Mouse (Mus musculus) limb, embryonic 14.5 days (tissue): ENCODE measurements around the gene Hagh. TPM values are rescaled to one million over a fixed set of nuclear protein-coding genes. Genes with fewer than 3 reads are reported as not detected.

Experiments
- ATAC-seq: fragments of 200-750 bp; cut with Nextera tagmentation; 2 replicates; pipeline ENCODE4 v1.8.0; 2017; ENCODE audit warnings: low read depth, moderate number of reproducible peaks, moderate TSS enrichment; ENCODE audit not compliant: low FRiP score
- DNase-seq: peaks from one replicate; pipeline ENCODE4 v3.0.0-alpha.2; 2015; ENCODE audit warnings: low spot score
- H3K27ac ChIP-seq: fragments of 300-500 bp; sonication (generic); replicated peaks from 2 replicates; pipeline ENCODE4 v1.5.1; 2014; ENCODE audit warnings: low read depth, mild to moderate bottlenecking, low read length, moderate library complexity, mixed read lengths
- H3K27me3 ChIP-seq: fragments of 300-500 bp; sonication (generic); 2 replicates; pipeline ENCODE4 v1.6.1; 2014; ENCODE audit warnings: low read length, mixed read lengths; ENCODE audit not compliant: control insufficient read depth, insufficient read depth
- H3K36me3 ChIP-seq: fragments of 300-500 bp; sonication (generic); 2 replicates; pipeline ENCODE4 v1.6.1; 2014; ENCODE audit warnings: mild to moderate bottlenecking, low read length, moderate library complexity, mixed read lengths; ENCODE audit not compliant: control insufficient read depth, insufficient read depth
- H3K4me1 ChIP-seq: fragments of 300-500 bp; sonication (generic); 2 replicates; pipeline ENCODE4 v1.6.1; 2014; ENCODE audit warnings: antibody characterized with exemption, low read length, mixed read lengths; ENCODE audit not compliant: control insufficient read depth, insufficient read depth
- H3K4me2 ChIP-seq: fragments of 300-500 bp; sonication (generic); replicated peaks from 2 replicates; pipeline ENCODE4 v1.6.1; 2014; ENCODE audit warnings: low read depth, mild to moderate bottlenecking, low read length, moderate library complexity; ENCODE audit not compliant: severe bottlenecking
- H3K4me3 ChIP-seq: fragments of 300-500 bp; sonication (generic); replicated peaks from 2 replicates; pipeline ENCODE4 v1.5.1; 2014; ENCODE audit warnings: low read length
- H3K9ac ChIP-seq: fragments of 300-500 bp; sonication (generic); 2 replicates; pipeline ENCODE4 v1.6.1; 2014; ENCODE audit warnings: mild to moderate bottlenecking, low read depth, low read length, moderate library complexity; ENCODE audit not compliant: severe bottlenecking
- H3K9me3 ChIP-seq: fragments of 300-500 bp; sonication (generic); 2 replicates; pipeline ENCODE4 v1.6.1; 2016; ENCODE audit warnings: low read length; ENCODE audit not compliant: control insufficient read depth
- POLR2A ChIP-seq: fragments of 200-500 bp; IDR thresholded peaks from 2 replicates; pipeline ENCODE4 v1.8.0; 2012; ENCODE audit warnings: inconsistent platforms, mild to moderate bottlenecking, moderate library complexity, borderline replicate concordance; ENCODE audit not compliant: insufficient read depth, insufficient read length; ENCODE audit errors: extremely low read depth
- WGBS: fragments of 180-500 bp; shearing (Covaris S2); extraction: QIAGEN DNeasy Blood & Tissue Kit; methylation state at CpG from one replicate; pipeline ENCODE4 v1.1.7; 2014; 5-methylcytosine and 5-hydroxymethylcytosine counted together
- polyA plus RNA-seq, 2 experiments: library from polyadenylated mRNA; depleted of rRNA in 1 of 2; stranded (reverse) in 1 of 2; unstranded in 1 of 2; fragments of >200 nt; fragmentation: Nextera tagmentation in 1 of 2; extraction: Ambion mirVana in 1 of 2; gene quantifications; 2 replicates each; pipeline versions ENCODE4 v1.2.1 to v1.2.3; 2012 to 2014

Hagh gene
- polyA plus RNA-seq, 2 experiments = 25.7 to 35.4 TPM

GRCm38 (mm10) chr17:24841133-24841532 lies 1.2 kb downstream of the Hagh start:
- Histone ChIP-seq H3K9ac (no peak overlapping the region), H3K27me3 (no peaks in the 10 kb centered on the region), H3K36me3 (no peaks in the 10 kb centered on the region), H3K4me3 (no peak overlapping the region), H3K4me1 (no peaks in the 10 kb centered on the region), H3K4me2 (no peak overlapping the region), H3K9me3 (no peaks in the 10 kb centered on the region), H3K27ac (no peak overlapping the region)
- no peak for DNase-seq
- TF ChIP-seq POLR2A = no peak
- 50% methylated on average over 4 of the region's 4 CpGs for WGBS
- no peak for ATAC-seq

GRCm38 (mm10) chr17:24842631-24843030 lies 2.7 kb downstream of the Hagh start:
- H3K4me2 ChIP-seq = no peak overlapping the region
- no peak for DNase-seq
- 48% methylated on average over 2 of the region's 2 CpGs for WGBS

GRCm38 (mm10) chr17:24844525-24844924 lies 4.6 kb downstream of the Hagh start:
- Histone ChIP-seq H3K4me1 (peaks cover 4% of the 10 kb centered on the region; the same call in 1 of the 2 replicates), H3K4me2 (no peak overlapping the region), H3K27ac (no peak overlapping the region), H3K4me3 (no peak overlapping the region), H3K36me3 (no peaks in the 10 kb centered on the region), H3K9me3 (no peaks in the 10 kb centered on the region), H3K9ac (no peak overlapping the region), H3K27me3 (no peaks in the 10 kb centered on the region)
- no peak for ATAC-seq
- no peak for TF ChIP-seq POLR2A
- 27% methylated on average over 9 of the region's 9 CpGs for WGBS
- no peak for DNase-seq

More at GRCm38 (mm10) chr17:24842631-24843030, 2.7 kb downstream of the Hagh start:
- H3K27ac ChIP-seq = no peak overlapping the region
- no peaks in the 10 kb centered on the region for H3K36me3 ChIP-seq
- H3K4me1 ChIP-seq = no peaks in the 10 kb centered on the region
- no peaks in the 10 kb centered on the region for H3K27me3 ChIP-seq
- no peak overlapping the region for H3K9ac ChIP-seq
- ATAC-seq = no peak
- no peaks in the 10 kb centered on the region for H3K9me3 ChIP-seq
- H3K4me3 ChIP-seq = no peak overlapping the region
- no peak for TF ChIP-seq POLR2A

DNA sequence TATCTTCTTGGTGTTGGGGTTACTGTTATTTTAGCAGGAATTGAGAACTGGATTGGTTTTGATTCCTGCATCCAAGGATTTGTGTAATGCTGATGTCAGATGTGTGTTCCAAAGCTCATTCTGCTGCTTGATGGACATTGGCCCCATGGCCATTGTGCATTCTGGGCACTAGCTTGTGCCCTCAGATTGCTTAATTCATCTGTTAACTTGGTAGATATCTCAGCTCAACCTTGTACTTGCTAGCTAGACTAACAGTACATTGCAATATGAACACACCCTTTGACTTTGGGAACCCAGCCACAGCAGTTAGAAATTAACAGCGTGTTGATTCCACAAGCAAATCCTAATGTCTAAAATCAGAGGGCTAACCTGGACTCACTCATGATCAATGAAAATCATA lies 7.4 kb downstream of the Hagh start:
- Histone ChIP-seq H3K4me3 (no peak overlapping the region), H3K4me1 (peaks cover 11% of the 10 kb centered on the region), H3K27me3 (no peaks in the 10 kb centered on the region), H3K27ac (no peak overlapping the region), H3K36me3 (no peaks in the 10 kb centered on the region), H3K9me3 (no peaks in the 10 kb centered on the region), H3K9ac (no peak overlapping the region), H3K4me2 (no peak overlapping the region)
- 88% methylated on average over 1 of the region's 1 CpGs for WGBS
- TF ChIP-seq POLR2A = no peak
- no peak for DNase-seq
- no peak for ATAC-seq

DNA sequence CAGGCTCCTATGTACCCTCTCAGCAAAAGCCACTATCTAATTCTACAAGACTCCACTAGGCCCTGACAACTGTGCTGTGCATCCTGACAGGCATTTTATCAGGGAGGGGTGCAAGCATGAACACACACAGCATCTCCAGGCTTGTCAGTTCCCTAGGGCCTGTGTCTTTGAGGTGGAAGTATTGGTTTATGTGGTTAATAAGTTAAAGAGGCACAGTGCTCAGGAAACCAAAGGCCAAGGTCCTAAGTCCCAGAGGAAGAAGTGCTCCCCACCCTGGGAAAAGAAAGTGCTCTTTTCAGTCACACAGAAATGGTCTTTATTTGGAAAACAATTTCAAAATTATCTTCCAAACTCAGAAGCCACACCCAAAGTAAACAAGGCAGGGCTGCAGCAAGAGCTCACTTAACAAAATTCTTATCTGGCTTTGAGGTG lies 8.7 kb downstream of the Hagh start:
- ATAC-seq (no peak), DNase-seq (no peak)
- no peak overlapping the region for H3K9ac ChIP-seq
- H3K4me1 ChIP-seq = peaks cover 11% of the 10 kb centered on the region
- H3K9me3 ChIP-seq = no peaks in the 10 kb centered on the region
- peak overlapping the region; percentile 66; the same call in 1 of the 2 replicates for H3K4me3 ChIP-seq
- TF ChIP-seq POLR2A = no peak
- H3K27ac ChIP-seq = no peak overlapping the region
- H3K36me3 ChIP-seq = peaks cover 9% of the 10 kb centered on the region
- no peaks in the 10 kb centered on the region for H3K27me3 ChIP-seq
- H3K4me2 ChIP-seq = peak overlapping the region; percentile 95; the same call in 1 of the 2 replicates

- H3K9me3 ChIP-seq = no peaks in the 10 kb centered on the region
- TF ChIP-seq POLR2A = 0 out of 2 replicates have a peak, but pooled peaks have one; percentile 19
- H3K27me3 ChIP-seq = no peaks in the 10 kb centered on the region
- peak overlapping the region; percentile 66 for H3K9ac ChIP-seq
- peaks cover 11% of the 10 kb centered on the region for H3K4me1 ChIP-seq
- peak overlapping the region; percentile 66 for H3K4me3 ChIP-seq
- peak overlapping the region; percentile 95 for H3K4me2 ChIP-seq
- H3K27ac ChIP-seq = peak overlapping the region; percentile 81
- peaks cover 13% of the 10 kb centered on the region for H3K36me3 ChIP-seq
- DNase-seq (no peak), ATAC-seq (peak; percentile 51)
- 0% methylated on average over 21 of the region's 21 CpGs for WGBS
Measured at GRCm38 (mm10) chr17:24849733-24850064, 9.8 kb downstream of the Hagh start.
